ENCODE assay signal across 9 mouse cellular contexts in genomic region chr7:17025896-17026622, GRCm38 (mm10). TPM values are rescaled to one million over a fixed set of nuclear protein-coding genes. Genes with fewer than 3 reads are reported as not detected.
A peak's percentile ranks its signal among the peaks of the same experiment; 100 is the strongest.
DNase-seq lines count a peak whose midpoint lies in the region; ATAC-seq and TF ChIP-seq lines count a peak whose summit lies in the region.
"Had no signal": no experiment of that assay in that cellular context is flagged by ENCODE, and none has a peak within 500 bp of the region (broad histone marks: within the 10 kb centered on the region; RNA-seq: fewer than 3 reads in every experiment).

No protein-coding gene starts in this region.

- TF ChIP-seq CTCF in gastrocnemius, adult 2 months (IDR thresholded peaks at IDR 0.05) = no peak

- 82% methylated on average over 9 of the region's 9 CpGs for WGBS in forebrain, embryonic 12.5 days
- WGBS in liver, embryonic 13.5 days (ENCODE audit: insufficient replicate concordance) = 50% methylated on average over 9 of the region's 9 CpGs

- H3K4me2 ChIP-seq in forebrain, embryonic 12.5 days = peak overlapping the region; percentile 72
- peak overlapping the region; percentile 81 for H3K4me2 ChIP-seq in liver, embryonic 13.5 days

- peak overlapping the region; percentile 98 for H3K27ac ChIP-seq in gastrocnemius, adult 2 months
- H3K27ac ChIP-seq in forebrain, embryonic 12.5 days = no peak overlapping the region
- H3K27ac ChIP-seq in liver, embryonic 13.5 days = peak overlapping the region; percentile 85

- H3K27me3 ChIP-seq in forebrain, embryonic 12.5 days = no peaks in the 10 kb centered on the region
- no peaks in the 10 kb centered on the region for H3K27me3 ChIP-seq in liver, embryonic 13.5 days

- peak overlapping the region; percentile 87 for H3K4me3 ChIP-seq in gastrocnemius, adult 2 months
- peak overlapping the region; percentile 77 for H3K4me3 ChIP-seq in forebrain, embryonic 12.5 days (replicated peaks)
- peak overlapping the region; percentile 94 for H3K4me3 ChIP-seq in liver, embryonic 13.5 days (replicated peaks)

- intact Hi-C loops in gastrocnemius, adult 2 months (cut with DNase I) = no loop called here

- peaks cover 41% of the 10 kb centered on the region for H3K36me3 ChIP-seq in forebrain, embryonic 12.5 days (replicated peaks)
- peaks cover 40% of the 10 kb centered on the region for H3K36me3 ChIP-seq in liver, embryonic 13.5 days

- peak; percentile 14 for DNase-seq in gastrocnemius, adult 2 months
- no peak for DNase-seq in gastrocnemius, adult 8-10 months (ENCODE audit: low spot score in 2 of 2)
- peak; percentile 32 for DNase-seq in A20 (ENCODE audit: low read depth, low spot score)
- DNase-seq in liver, embryonic 13.5 days = no peak
- no peak for DNase-seq in urinary bladder, postnatal 36 days (ENCODE audit: low spot score in 2 of 2)
- no peak for DNase-seq in gastrocnemius, adult 18-20 months (ENCODE audit: low spot score)
- no peak for DNase-seq in urinary bladder, postnatal 4 days (ENCODE audit: low spot score in 2 of 2)

- ATAC-seq in forebrain, embryonic 12.5 days (ENCODE audit: low FRiP score) = no peak
- ATAC-seq in liver, embryonic 13.5 days (ENCODE audit: low read depth) = no peak

- H3K9ac ChIP-seq in forebrain, embryonic 12.5 days = peak overlapping the region; percentile 81; the same call in 1 of the 2 replicates
- H3K9ac ChIP-seq in liver, embryonic 13.5 days = peak overlapping the region; percentile 93

- H3K4me1 ChIP-seq in forebrain, embryonic 12.5 days = peaks cover 27% of the 10 kb centered on the region
- H3K4me1 ChIP-seq in liver, embryonic 13.5 days (replicated peaks) = peaks cover 68% of the 10 kb centered on the region

- no peaks in the 10 kb centered on the region for H3K9me3 ChIP-seq in forebrain, embryonic 12.5 days
- no peaks in the 10 kb centered on the region for H3K9me3 ChIP-seq in liver, embryonic 13.5 days (replicated peaks)

RNA-seq across cellular contexts. Expression of gene Ppp5c, which starts 1.7 kb away (rescaled TPM):
- 10 to 100 TPM; 64.8 to 65.8 TPM for total RNA-seq in gastrocnemius, adult 2 months (2021)
- total RNA-seq in gastrocnemius, adult 8-10 months (2022) = 10 to 100 TPM; 53.5 to 62.3 (median 60.6) TPM
- polyA plus RNA-seq in forebrain, embryonic 12.5 days (2016; fragmentation: Nextera tagmentation; extraction: Ambion mirVana) = 107 and 112 TPM in 2 replicates
- polyA plus RNA-seq in liver, embryonic 13.5 days (2015; fragmentation: Nextera tagmentation; extraction: Ambion mirVana) = 54.0 and 61.1 TPM in 2 replicates
- total RNA-seq in gastrocnemius, adult 18-20 months (2021) = 10 to 100 TPM; 62.4 to 63.0 TPM

RNA-seq across cellular contexts. Expression of gene Ccdc8, which starts 33.6 kb away (rescaled TPM):
- 1 to 10 TPM in 1 of 2 experiments, under 1 TPM in 1; 0.74 to 1.5 TPM for total RNA-seq in gastrocnemius, adult 2 months (2021)
- under 1 TPM; 0.60 to 0.94 (median 0.76) TPM for total RNA-seq in gastrocnemius, adult 8-10 months (2022)
- 9.1 and 11.5 TPM in 2 replicates for polyA plus RNA-seq in forebrain, embryonic 12.5 days (2016; fragmentation: Nextera tagmentation; extraction: Ambion mirVana)
- polyA plus RNA-seq in liver, embryonic 13.5 days (2015; fragmentation: Nextera tagmentation; extraction: Ambion mirVana) = 2.8 and 3.6 TPM in 2 replicates
- total RNA-seq in gastrocnemius, adult 18-20 months (2021) = under 1 TPM; 0.94 to 0.97 TPM

RNA-seq across cellular contexts. Expression of gene Hif3a, which starts 36.2 kb away (rescaled TPM):
- 1 to 10 TPM in 1 of 2 experiments, under 1 TPM in 1; 0.84 to 1.6 TPM for total RNA-seq in gastrocnemius, adult 2 months (2021)
- 1 to 10 TPM in 2 of 4 experiments, under 1 TPM in 2; 0.75 to 1.7 (median 1.00) TPM for total RNA-seq in gastrocnemius, adult 8-10 months (2022)
- polyA plus RNA-seq in forebrain, embryonic 12.5 days (2016; fragmentation: Nextera tagmentation; extraction: Ambion mirVana) = 8.7 and 9.9 TPM in 2 replicates
- 12.6 and 14.8 TPM in 2 replicates for polyA plus RNA-seq in liver, embryonic 13.5 days (2015; fragmentation: Nextera tagmentation; extraction: Ambion mirVana)
- total RNA-seq in gastrocnemius, adult 18-20 months (2021) = 1 to 10 TPM in 1 of 2 experiments, under 1 TPM in 1; 0.64 to 1.6 TPM

RNA-seq across cellular contexts. Expression of gene Gm42372, which starts 43.2 kb away (rescaled TPM):
- not detected for total RNA-seq in gastrocnemius, adult 2 months (2021)
- total RNA-seq in gastrocnemius, adult 8-10 months (2022) = not detected
- polyA plus RNA-seq in forebrain, embryonic 12.5 days (2016; fragmentation: Nextera tagmentation; extraction: Ambion mirVana) = 1.6 and 1.7 TPM in 2 replicates
- polyA plus RNA-seq in liver, embryonic 13.5 days (2015; fragmentation: Nextera tagmentation; extraction: Ambion mirVana) = 0.07 and 0.09 TPM in 2 replicates
- total RNA-seq in gastrocnemius, adult 18-20 months (2021) = not detected
- total RNA-seq: liver, adult 2 months had no signal
- polyA plus RNA-seq: liver, adult 2 months had no signal

RNA-seq across cellular contexts. Expression of gene Psg16, which starts 47.8 kb away (rescaled TPM):
- under 1 TPM; 0.08 to 0.14 TPM for total RNA-seq in gastrocnemius, adult 2 months (2021)
- total RNA-seq in gastrocnemius, adult 8-10 months (2022) = under 1 TPM in 2 of 4 experiments, not detected in 2; 0.09 to 0.15 TPM
- 0.26 and 0.27 TPM in 2 replicates for polyA plus RNA-seq in forebrain, embryonic 12.5 days (2016; fragmentation: Nextera tagmentation; extraction: Ambion mirVana)
- polyA plus RNA-seq in liver, embryonic 13.5 days (2015; fragmentation: Nextera tagmentation; extraction: Ambion mirVana) = 0.08 and 0.09 TPM in 2 replicates
- total RNA-seq in gastrocnemius, adult 18-20 months (2021) = under 1 TPM in 1 of 2 experiments, not detected in 1; 0.17 TPM
- total RNA-seq: liver, adult 2 months had no signal
- polyA plus RNA-seq: liver, adult 2 months had no signal

Comparison
In these comparisons a context has a peak if more than half of its experiments do, and no peak if none do; other contexts are left out.
1. DNase-seq: peak in gastrocnemius, adult 2 months (single experiment) and A20 (single experiment); none in gastrocnemius, adult 8-10 months (0 of 2), liver, embryonic 13.5 days (single experiment), urinary bladder, postnatal 36 days (0 of 2), gastrocnemius, adult 18-20 months (single experiment) and urinary bladder, postnatal 4 days (0 of 2).
2. Peak in every context shown above with its lines, with median percentiles within 50 percentile points of each other: H3K4me3 ChIP-seq.